Mouse (Mus musculus) intestine, embryonic 14.5 days (tissue): ENCODE measurements around the gene Frmd4b. TPM values are rescaled to one million over a fixed set of nuclear protein-coding genes. Genes with fewer than 3 reads are reported as not detected.

Experiments used
- ATAC-seq: fragments of 200-750 bp; cut with Nextera tagmentation; replicated peaks from 2 replicates; pipeline ENCODE4 v1.8.0; 2017; ENCODE audit warnings: low read depth, moderate number of reproducible peaks, moderate TSS enrichment, moderate library complexity; ENCODE audit not compliant: low FRiP score, low TSS enrichment
- DNase-seq: peaks from one replicate; pipeline ENCODE4 v3.0.0-alpha.2; 2018; ENCODE audit warnings: low spot score
- H3K27ac ChIP-seq: fragments of 300-500 bp; sonication (generic); 2 replicates; pipeline ENCODE4 v1.5.1; 2014; ENCODE audit warnings: low read depth, mild to moderate bottlenecking, control low read depth
- H3K27me3 ChIP-seq: fragments of 300-500 bp; sonication (generic); replicated peaks from 2 replicates; pipeline ENCODE4 v1.6.1; 2014; ENCODE audit warnings: low read length, control low read depth; ENCODE audit not compliant: control insufficient read depth, insufficient read depth
- H3K36me3 ChIP-seq: fragments of 300-500 bp; sonication (generic); 2 replicates; pipeline ENCODE4 v1.6.1; 2014; ENCODE audit warnings: low read length, control low read depth; ENCODE audit not compliant: control insufficient read depth, insufficient read depth
- H3K4me1 ChIP-seq: fragments of 300-500 bp; sonication (generic); replicated peaks from 2 replicates; pipeline ENCODE4 v1.6.1; 2014; ENCODE audit warnings: low read length, control low read depth, mixed read lengths; ENCODE audit not compliant: control insufficient read depth, insufficient read depth
- H3K4me2 ChIP-seq: fragments of 300-500 bp; sonication (generic); 2 replicates; pipeline ENCODE4 v1.6.1; 2014; ENCODE audit warnings: low read length
- H3K4me3 ChIP-seq: fragments of 300-500 bp; sonication (generic); 2 replicates; pipeline ENCODE4 v1.5.1; 2014; ENCODE audit warnings: low read depth, low read length, control low read depth, mixed read lengths
- H3K9ac ChIP-seq: fragments of 300-500 bp; sonication (generic); 2 replicates; pipeline ENCODE4 v1.6.1; 2014; ENCODE audit warnings: mild to moderate bottlenecking, low read length
- H3K9me3 ChIP-seq: fragments of 300-500 bp; sonication (generic); 2 replicates; pipeline ENCODE4 v1.6.1; 2016; ENCODE audit warnings: low read length, control low read depth; ENCODE audit not compliant: control insufficient read depth
- WGBS: fragments of 180-500 bp; shearing (Covaris S2); extraction: QIAGEN DNeasy Blood & Tissue Kit; methylation state at CpG from one replicate; pipeline ENCODE4 v1.1.7; 2014; 5-methylcytosine and 5-hydroxymethylcytosine counted together
- polyA plus RNA-seq: library from polyadenylated mRNA; unstranded; fragments of >200 nt; fragmentation: Nextera tagmentation; extraction: Ambion mirVana; gene quantifications from 2 replicates; pipeline ENCODE4 v1.2.1, GENCODE M21; 2014

The Frmd4b gene
- polyA plus RNA-seq, 1 experiment from 2014 or later = 17.1 TPM

- WGBS = 30% methylated on average over 7 of the region's 7 CpGs
- DNase-seq (no peak), ATAC-seq (no peak)
- Histone ChIP-seq H3K9me3 (no peaks in the 10 kb centered on the region), H3K4me1 (peaks cover 8% of the 10 kb centered on the region; the same call in 1 of the 2 replicates), H3K9ac (no peak overlapping the region), H3K4me3 (no peak overlapping the region), H3K27ac (no peak overlapping the region), H3K4me2 (no peak overlapping the region), H3K27me3 (peaks cover 7% of the 10 kb centered on the region; the same call in 1 of the 2 replicates), H3K36me3 (no peaks in the 10 kb centered on the region)
Observed at GRCm38 (mm10) chr6:97488821-97489220, 128.5 kb downstream of the Frmd4b start.

DNA sequence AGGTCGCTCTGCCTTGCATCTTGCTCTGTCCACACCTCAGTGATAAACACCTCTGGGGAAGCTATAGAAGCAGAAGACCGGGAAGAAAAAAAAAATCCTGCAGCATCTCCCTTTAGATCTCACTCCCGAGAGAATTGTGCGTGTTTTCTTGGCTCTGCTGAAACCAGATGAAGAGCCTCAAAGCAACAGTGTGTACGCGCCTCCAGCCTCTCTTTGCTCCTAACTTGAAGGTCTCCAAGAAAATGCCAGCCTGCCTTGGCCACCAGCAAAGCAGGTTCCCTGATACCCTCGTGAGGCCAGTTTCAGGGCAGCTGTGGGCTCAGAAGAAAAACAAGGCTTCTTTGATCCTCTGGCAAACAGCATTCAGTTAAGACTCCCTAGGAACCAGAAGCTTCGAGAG lies 129.1 kb downstream of the Frmd4b start:
- DNase-seq (peak; percentile 62), ATAC-seq (no peak)
- no peak overlapping the region for H3K27ac ChIP-seq
- H3K4me2 ChIP-seq = peak overlapping the region; percentile 99; the same call in 1 of the 2 replicates
- WGBS = 26% methylated on average over 8 of the region's 8 CpGs
- H3K27me3 ChIP-seq = peaks cover 7% of the 10 kb centered on the region; the same call in 1 of the 2 replicates
- H3K4me3 ChIP-seq = no peak overlapping the region
- H3K9ac ChIP-seq = no peak overlapping the region
- H3K4me1 ChIP-seq = peaks cover 8% of the 10 kb centered on the region; the same call in 1 of the 2 replicates
- no peaks in the 10 kb centered on the region for H3K9me3 ChIP-seq
- no peaks in the 10 kb centered on the region for H3K36me3 ChIP-seq

DNA sequence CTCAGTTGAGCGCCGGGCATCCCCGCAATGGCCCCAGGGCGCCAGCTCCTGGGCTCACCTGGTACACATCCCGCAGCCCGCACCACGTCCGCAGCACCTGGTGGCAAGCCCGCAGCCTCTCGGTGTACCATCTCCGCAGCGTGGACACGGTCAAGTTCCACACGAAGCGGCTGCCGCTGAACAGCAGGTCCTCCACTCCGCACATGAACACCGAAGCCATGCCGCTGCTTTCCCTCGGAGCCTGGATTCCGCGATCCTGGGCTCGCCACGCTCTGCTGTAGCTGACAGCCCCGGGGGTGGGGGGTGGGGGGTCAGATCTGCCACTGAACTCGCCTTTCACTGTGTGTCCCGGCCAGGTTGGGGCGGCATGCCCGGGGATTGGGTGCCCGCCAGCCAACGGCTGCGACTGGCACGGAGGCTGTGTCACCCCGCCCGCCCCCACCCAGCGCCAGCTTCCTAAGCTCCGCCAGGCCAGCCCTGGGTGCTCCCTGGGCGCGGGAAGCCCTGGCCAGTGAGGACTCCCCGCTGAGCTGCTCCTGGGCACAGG lies 129.7 kb downstream of the Frmd4b start:
- Histone ChIP-seq H3K36me3 (no peaks in the 10 kb centered on the region), H3K27ac (no peak overlapping the region), H3K9ac (peak overlapping the region; percentile 39), H3K4me3 (peak overlapping the region; percentile 42), H3K4me1 (peaks cover 8% of the 10 kb centered on the region; the same call in 1 of the 2 replicates), H3K9me3 (no peaks in the 10 kb centered on the region), H3K27me3 (peaks cover 7% of the 10 kb centered on the region; the same call in 1 of the 2 replicates), H3K4me2 (peak overlapping the region; percentile 99)
- DNase-seq = peak; percentile 68
- ATAC-seq = peak; percentile 71
- under 1% methylated on average over 38 of the region's 40 CpGs for WGBS

DNA sequence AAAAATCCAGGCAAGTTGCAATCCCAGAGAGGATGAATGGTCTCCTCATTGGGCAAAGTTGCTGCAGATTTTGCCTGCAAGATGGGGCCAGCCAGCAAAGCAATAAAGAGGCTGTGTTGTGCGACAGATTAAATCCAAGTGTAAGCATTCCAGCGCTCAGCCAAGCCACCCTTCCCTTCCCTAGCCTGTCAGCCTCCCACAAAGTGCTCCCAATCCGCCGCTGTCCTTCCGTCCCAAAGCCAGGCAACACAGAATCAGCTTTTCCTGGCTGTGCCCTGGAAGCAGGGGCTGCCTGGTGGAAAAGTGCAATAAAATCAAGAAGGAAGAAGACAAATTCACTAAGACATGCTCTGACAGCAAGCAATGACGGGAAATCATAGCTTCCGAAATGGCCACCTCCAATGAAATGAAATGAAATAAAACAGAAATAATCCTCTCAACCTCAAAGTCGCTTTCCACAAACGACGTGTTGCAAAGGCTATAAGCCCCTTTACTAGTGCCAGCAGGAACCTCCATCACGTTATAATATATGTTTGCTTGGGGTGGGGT lies 130.5 kb downstream of the Frmd4b start:
- Histone ChIP-seq H3K4me2 (peak overlapping the region; percentile 99), H3K27ac (no peak overlapping the region), H3K9me3 (no peaks in the 10 kb centered on the region), H3K4me1 (peaks cover 8% of the 10 kb centered on the region; the same call in 1 of the 2 replicates), H3K9ac (no peak overlapping the region), H3K36me3 (no peaks in the 10 kb centered on the region), H3K27me3 (peaks cover 7% of the 10 kb centered on the region; the same call in 1 of the 2 replicates), H3K4me3 (peak overlapping the region; percentile 42)
- 13% methylated on average over 11 of the region's 11 CpGs for WGBS
- ATAC-seq (no peak), DNase-seq (no peak)

DNA sequence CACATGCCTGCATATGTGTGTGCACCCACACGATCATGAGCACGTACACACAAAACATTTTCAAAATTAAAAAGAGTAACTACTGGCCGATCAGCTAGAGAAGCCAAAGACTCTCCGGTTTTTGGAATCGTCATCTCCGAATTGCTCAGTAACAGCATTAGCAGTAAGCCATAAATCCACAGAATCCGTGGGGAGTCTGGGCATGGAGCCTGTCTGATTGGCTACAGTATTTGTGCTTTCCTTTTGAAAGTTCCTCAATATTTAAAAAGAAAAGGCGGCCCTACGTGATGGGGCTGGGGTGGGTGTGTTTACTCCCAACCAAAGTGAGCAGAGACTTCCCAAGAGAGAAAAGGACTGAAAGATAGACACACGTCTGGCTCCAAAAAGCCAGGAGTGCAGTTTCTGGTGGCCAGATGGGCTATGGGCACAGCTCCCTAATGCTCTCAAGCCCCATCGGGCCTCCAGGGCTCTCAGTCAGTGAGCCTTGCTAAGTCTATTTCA lies 131.4 kb downstream of the Frmd4b start:
- Histone ChIP-seq H3K4me2 (no peak overlapping the region), H3K36me3 (no peaks in the 10 kb centered on the region), H3K4me1 (peaks cover 8% of the 10 kb centered on the region; the same call in 1 of the 2 replicates), H3K27me3 (peaks cover 7% of the 10 kb centered on the region; the same call in 1 of the 2 replicates), H3K9ac (no peak overlapping the region), H3K4me3 (no peak overlapping the region), H3K27ac (no peak overlapping the region), H3K9me3 (no peaks in the 10 kb centered on the region)
- no peak for DNase-seq
- ATAC-seq = no peak
- WGBS = 72% methylated on average over 11 of the region's 11 CpGs

DNA sequence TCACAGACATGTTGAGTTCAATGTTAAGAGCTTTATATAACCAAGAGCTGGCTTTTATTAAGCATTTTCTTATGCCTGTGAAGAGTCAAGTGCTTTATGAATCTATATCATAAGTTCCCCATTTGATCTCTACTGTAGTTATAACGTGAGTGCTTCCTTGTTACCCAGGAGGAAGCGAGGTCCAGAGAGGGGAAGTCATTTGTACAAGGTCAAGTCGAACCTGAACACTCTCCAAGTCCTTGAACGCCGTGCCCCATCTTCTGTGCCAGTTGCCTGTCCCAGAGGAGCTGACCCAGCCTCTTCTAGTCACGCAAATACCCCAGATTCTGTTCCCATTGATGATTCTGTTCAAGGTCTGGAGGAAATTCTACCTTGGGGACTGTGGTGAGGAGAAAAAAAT lies 135.4 kb downstream of the Frmd4b start:
- Histone ChIP-seq H3K27me3 (peaks cover 3% of the 10 kb centered on the region; the same call in 1 of the 2 replicates), H3K36me3 (no peaks in the 10 kb centered on the region), H3K4me2 (no peak overlapping the region), H3K4me1 (peaks cover 4% of the 10 kb centered on the region; the same call in 1 of the 2 replicates), H3K9ac (no peak overlapping the region), H3K9me3 (no peaks in the 10 kb centered on the region), H3K4me3 (no peak overlapping the region), H3K27ac (no peak overlapping the region)
- ATAC-seq (no peak), DNase-seq (no peak)
- 80% methylated on average over 6 of the region's 6 CpGs for WGBS

DNA sequence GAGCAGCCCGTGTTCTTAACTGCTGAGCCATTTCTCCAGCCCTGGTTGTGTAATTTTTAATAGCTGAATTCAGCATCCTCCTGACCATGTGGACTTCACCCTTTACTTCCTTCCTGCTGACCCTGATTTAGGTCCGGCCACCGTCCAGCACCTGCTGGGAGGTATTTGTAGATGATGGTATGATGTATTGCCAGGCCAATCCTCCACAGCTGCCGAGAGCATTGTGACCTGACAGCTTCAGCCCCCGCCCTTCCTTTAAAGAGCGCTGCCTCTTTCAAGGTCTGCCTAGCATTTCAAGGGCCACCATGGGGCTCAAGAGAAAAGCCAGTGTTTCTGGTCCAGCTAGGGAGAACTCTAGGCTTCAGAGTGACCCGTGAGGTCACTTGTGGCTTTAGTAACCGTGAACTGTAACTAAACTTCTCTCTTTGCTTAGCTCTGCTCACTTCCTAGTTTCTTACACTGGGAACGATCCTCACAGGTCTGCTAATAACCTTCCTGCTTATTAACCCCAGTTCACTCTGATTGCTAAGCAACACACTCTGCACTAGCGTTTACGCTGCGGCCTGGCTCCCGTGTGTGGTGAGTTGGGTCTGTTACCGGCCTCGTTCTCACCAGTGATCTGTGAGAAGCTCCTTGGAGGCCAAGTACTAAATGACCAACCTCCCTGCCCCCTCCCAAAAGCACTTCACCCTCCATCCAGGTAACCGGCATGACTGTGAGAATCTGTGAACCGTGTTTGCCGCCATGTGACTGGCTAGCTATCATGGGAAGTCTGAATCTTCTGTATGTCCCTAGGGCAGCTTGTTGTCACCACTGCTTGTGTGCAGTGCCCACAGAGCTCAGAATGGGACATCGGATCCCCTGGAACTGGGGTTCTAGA lies 138.1 kb downstream of the Frmd4b start:
- no peaks in the 10 kb centered on the region for H3K9me3 ChIP-seq
- no peaks in the 10 kb centered on the region for H3K27me3 ChIP-seq
- 64% methylated on average over 19 of the region's 19 CpGs for WGBS
- no peak overlapping the region for H3K9ac ChIP-seq
- no peaks in the 10 kb centered on the region for H3K4me1 ChIP-seq
- no peak overlapping the region for H3K4me2 ChIP-seq
- H3K27ac ChIP-seq = no peak overlapping the region
- no peaks in the 10 kb centered on the region for H3K36me3 ChIP-seq
- DNase-seq (no peak), ATAC-seq (no peak)
- no peak overlapping the region for H3K4me3 ChIP-seq

DNA sequence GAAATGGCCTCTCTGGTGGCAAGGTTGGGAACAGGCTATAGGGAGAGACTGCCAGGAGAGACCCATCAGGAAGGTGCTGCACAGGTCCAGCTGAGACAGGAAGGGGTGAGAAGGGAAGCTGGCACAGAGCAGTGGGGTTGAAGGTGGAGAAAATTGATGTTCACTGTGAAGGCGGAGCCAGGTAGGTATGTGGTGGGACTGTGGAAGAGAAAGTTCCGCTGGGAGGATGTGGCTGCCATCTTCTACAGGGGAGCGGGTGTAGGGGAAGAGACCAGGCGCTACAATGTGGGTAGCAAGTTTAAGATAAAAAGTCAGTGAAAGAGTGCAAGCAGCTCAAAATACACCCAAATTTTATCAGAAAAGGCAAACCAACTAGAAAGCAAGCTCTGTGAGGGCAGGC lies 143.7 kb downstream of the Frmd4b start:
- DNase-seq (no peak), ATAC-seq (no peak)
- Histone ChIP-seq H3K4me2 (no peak overlapping the region), H3K4me1 (no peaks in the 10 kb centered on the region), H3K27me3 (no peaks in the 10 kb centered on the region), H3K36me3 (no peaks in the 10 kb centered on the region), H3K9ac (no peak overlapping the region), H3K27ac (no peak overlapping the region), H3K4me3 (no peak overlapping the region), H3K9me3 (no peaks in the 10 kb centered on the region)
- 99% methylated on average over 4 of the region's 4 CpGs for WGBS
